Mouse (Mus musculus) ES-E14 (cell line): ENCODE measurements around the gene Txndc15.
"Not testable (repeated sequence)": the region's sequence is repeated elsewhere in the genome, so short reads cannot be mapped to it uniquely, and the experiment has no call there.

Experiments
- HCFC1 ChIP-seq: IDR thresholded peaks from 2 replicates; pipeline ENCODE4 v1.6.1; 2012; ENCODE audit warnings: low read length, inconsistent platforms, borderline replicate concordance; ENCODE audit not compliant: insufficient read depth
- ZC3H11A ChIP-seq: IDR thresholded peaks from 2 replicates; pipeline ENCODE4 v1.6.1; 2012; ENCODE audit warnings: low read depth, mild to moderate bottlenecking, inconsistent platforms, low read length, borderline replicate concordance
- ZNF384 ChIP-seq: IDR thresholded peaks from 2 replicates; pipeline ENCODE4 v1.6.1; 2012; ENCODE audit warnings: low read depth, low read length, inconsistent platforms

- peak; percentile 57; the same call in 1 of the 2 replicates for TF ChIP-seq ZNF384
- not testable (repeated sequence) for TF ChIP-seq HCFC1, ZC3H11A
Measured at GRCm38 (mm10) chr13:55695989-55696388, 18.5 kb upstream of the Txndc15 start.
